In genomic region chr9:12421906-12422305, GRCm38 (mm10) we compare ENCODE assay signal across 18 mouse cellular contexts.
DNase-seq lines count a peak whose midpoint lies in the region; TF ChIP-seq lines count a peak whose summit lies in the region.
"Had no signal": no experiment of that assay in that cellular context is flagged by ENCODE, and none has a peak within 500 bp of the region (broad histone marks: within the 10 kb centered on the region; RNA-seq: fewer than 3 reads in every experiment).

No protein-coding gene starts in this region.

- no peaks in the 10 kb centered on the region for H3K4me1 ChIP-seq in lung, adult 2 months (ENCODE audit: control insufficient read depth, insufficient read depth, low read length)

- TF ChIP-seq CTCF in lung, adult 2 months (IDR thresholded peaks at IDR 0.05; ENCODE audit: insufficient read depth, low read length), result no peak

- TF ChIP-seq POLR2A in lung, adult 2 months (IDR thresholded peaks at IDR 0.05; ENCODE audit: borderline replicate concordance, extremely low read depth, low read depth, low read length), result no peak

- DNase-seq in layer of hippocampus, adult 9-10 months (ENCODE audit: low spot score), result peak; percentile 15
- DNase-seq in layer of hippocampus, adult 11-12 months (ENCODE audit: low spot score), result no peak
- peak; percentile 5 for DNase-seq in layer of hippocampus, adult 9-11 months
- DNase-seq in layer of hippocampus, adult 8-10 months (ENCODE audit: low spot score in 2 of 2), result no peak
- peak; percentile 7 for DNase-seq in brain, adult 2 months (ENCODE audit: low read depth, low spot score)
- DNase-seq in telencephalon, adult 2 months (ENCODE audit: low read depth, low spot score), result peak; percentile 6
- no peak for DNase-seq in urinary bladder, postnatal 4 days (ENCODE audit: low spot score in 2 of 2)
- no peak for DNase-seq in lung, adult 2 months
- DNase-seq: adrenal gland, adult 2 months; adrenal gland, adult 8-10 months; adrenal gland, postnatal 10 days; adrenal gland, postnatal 14 days; adrenal gland, postnatal 25 days; adrenal gland, postnatal 36 days; B cell, adult 2 months; cerebellum, adult 11 months; cerebellum, adult 11-12 months; cerebellum, adult 18-20 months had no signal

- H3K4me3 ChIP-seq in lung, adult 2 months (replicated peaks; ENCODE audit: extremely low read depth, low read depth, low read length), result no peak overlapping the region

- 82% methylated on average over 1 of the region's 1 CpGs for WGBS in lung, adult 2 months

Comparison
In these comparisons a context has a peak if more than half of its experiments do, and no peak if none do; other contexts are left out.
1. DNase-seq: peak in layer of hippocampus, adult 9-10 months (single experiment), layer of hippocampus, adult 9-11 months (single experiment), brain, adult 2 months (single experiment) and telencephalon, adult 2 months (single experiment); none in layer of hippocampus, adult 11-12 months (single experiment), layer of hippocampus, adult 8-10 months (0 of 2), urinary bladder, postnatal 4 days (0 of 2) and lung, adult 2 months (single experiment).